Mouse (Mus musculus) G1E (cell line): ENCODE results near the gene Bhlhe23.

Experiments
- CTCF ChIP-seq: IDR thresholded peaks from 2 replicates; pipeline ENCODE4 v1.5.1; 2012; ENCODE audit warnings: low read depth, low read length, inconsistent platforms, mixed read lengths
- GATA1 ChIP-seq: IDR thresholded peaks from 2 replicates; pipeline ENCODE4 v1.6.1; 2012; ENCODE audit warnings: borderline replicate concordance, low read length, inconsistent platforms, mixed read lengths
- GATA2 ChIP-seq: IDR thresholded peaks from 2 replicates; pipeline ENCODE4 v1.6.1; 2012; ENCODE audit warnings: low read depth, low read length, inconsistent platforms, borderline replicate concordance
- POLR2AphosphoS5 ChIP-seq: IDR thresholded peaks from 2 replicates; pipeline ENCODE4 v1.6.1; 2012; ENCODE audit warnings: low read depth, low read length, inconsistent platforms; ENCODE audit not compliant: insufficient replicate concordance

GRCm38 (mm10) chr2:180796008-180796407 is 19.3 kb upstream of the Bhlhe23 start:
- TF ChIP-seq CTCF, result 0 out of 2 replicates have a peak, but pooled peaks have one; percentile 12
- no peak for TF ChIP-seq GATA2
- no peak for TF ChIP-seq GATA1
- TF ChIP-seq POLR2AphosphoS5, result no peak
